Mouse (Mus musculus) kidney, adult 2 months (tissue): Measurements from ENCODE around the gene 9530077C05Rik.
"Not testable (repeated sequence)": the region's sequence is repeated elsewhere in the genome, so short reads cannot be mapped to it uniquely, and the experiment has no call there.

Source experiments
- CTCF ChIP-seq: fragments of 200-500 bp; conservative IDR thresholded peaks from 2 replicates; pipeline ENCODE4 v1.5.1; 2011; ENCODE audit warnings: low read depth, mild to moderate bottlenecking, control low read depth, low read length, moderate library complexity, mixed read lengths; ENCODE audit not compliant: insufficient read depth, insufficient read length
- POLR2A ChIP-seq: fragments of 200-500 bp; IDR thresholded peaks from one replicate; pipeline ENCODE4 v1.6.1; 2011; ENCODE audit warnings: low read depth, low read length, control low read depth

GRCm38 (mm10) chr9:22407633-22408032 lies 3.7 kb upstream of the 9530077C05Rik start:
- TF ChIP-seq CTCF, POLR2A: not testable (repeated sequence)
